Comparison of ENCODE assay signal across 16 mouse cellular contexts in the genomic region with DNA sequence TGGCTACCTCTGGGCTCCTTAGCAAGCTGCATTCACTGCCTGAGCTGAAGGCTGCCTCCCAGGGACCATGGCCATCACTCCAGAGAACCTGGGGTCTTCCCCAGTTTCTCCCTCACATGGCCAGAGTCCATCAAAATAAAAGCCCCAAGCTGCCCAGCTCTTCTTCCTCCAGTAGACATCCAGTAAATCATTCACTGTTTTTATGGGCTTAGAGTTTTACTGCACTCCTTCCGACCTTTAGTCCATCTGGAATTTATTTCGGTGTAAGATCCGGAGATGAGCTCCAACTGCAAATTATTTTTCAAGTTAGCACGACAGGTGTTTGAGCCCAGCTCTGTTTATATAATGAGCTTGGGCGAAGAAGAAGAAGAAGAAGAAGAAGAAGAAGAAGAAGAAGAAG.
"Had no signal": no experiment of that assay in that cellular context is flagged by ENCODE, and none has a peak within 500 bp of the region (broad histone marks: within the 10 kb centered on the region; RNA-seq: fewer than 3 reads in every experiment).

No protein-coding gene starts in this region.

- H3K4me3 ChIP-seq: hindbrain, embryonic 13.5 days; limb, embryonic 12.5 days; liver, embryonic 13.5 days; lung, embryonic 15.5 days; megakaryocyte, embryonic 14.5 days; midbrain, embryonic 15.5 days; neural tube, embryonic 13.5 days had no signal

- H3K4me2 ChIP-seq: hindbrain, embryonic 13.5 days; limb, embryonic 12.5 days; liver, embryonic 13.5 days; lung, embryonic 15.5 days; midbrain, embryonic 11.5 days; midbrain, embryonic 15.5 days; neural tube, embryonic 13.5 days had no signal

- ATAC-seq: hindbrain, postnatal 0 days; liver, postnatal 0 days; midbrain, embryonic 15.5 days had no signal

- H3K9ac ChIP-seq: hindbrain, embryonic 13.5 days; limb, embryonic 12.5 days; liver, embryonic 13.5 days; liver, postnatal 0 days; lung, embryonic 15.5 days; midbrain, embryonic 15.5 days; neural tube, embryonic 13.5 days had no signal

- H3K9me3 ChIP-seq: hindbrain, embryonic 13.5 days; limb, embryonic 12.5 days; liver, embryonic 13.5 days; lung, embryonic 15.5 days; midbrain, embryonic 15.5 days; neural tube, embryonic 13.5 days had no signal

- H3K27me3 ChIP-seq: limb, embryonic 12.5 days; liver, embryonic 13.5 days; lung, embryonic 15.5 days; megakaryocyte, embryonic 14.5 days; midbrain, embryonic 15.5 days; neural tube, embryonic 13.5 days had no signal

- H3K36me3 ChIP-seq: hindbrain, embryonic 13.5 days; limb, embryonic 12.5 days; liver, embryonic 13.5 days; lung, embryonic 15.5 days; midbrain, embryonic 15.5 days; neural tube, embryonic 13.5 days had no signal

- H3K4me1 ChIP-seq: limb, embryonic 12.5 days; liver, embryonic 13.5 days; lung, embryonic 15.5 days; megakaryocyte, embryonic 14.5 days had no signal

- DNase-seq: layer of hippocampus, postnatal 36 days; liver; liver, embryonic 13.5 days; liver, postnatal 0 days; lung, postnatal 14 days; right cerebral cortex, postnatal 14 days; thymus, postnatal 36 days had no signal

- H3K27ac ChIP-seq: hindbrain, embryonic 13.5 days; hindbrain, postnatal 0 days; limb, embryonic 12.5 days; liver, embryonic 13.5 days; lung, embryonic 15.5 days; macrophage; midbrain, embryonic 15.5 days; neural tube, embryonic 13.5 days had no signal
